Mouse (Mus musculus) lung, postnatal 0 days (tissue): ENCODE results near the gene Slc24a2. TPM values are rescaled to one million over a fixed set of nuclear protein-coding genes. Genes with fewer than 3 reads are reported as not detected.
A peak's percentile ranks its signal among the peaks of the same experiment; 100 is the strongest.

Experiments
- ATAC-seq: fragments of 200-750 bp; cut with Nextera tagmentation; 2 replicates; pipeline ENCODE4 v1.8.0; 2017; ENCODE audit warnings: moderate library complexity
- DNase-seq: peaks from one replicate; pipeline ENCODE4 v3.0.0-alpha.2; 2016; ENCODE audit warnings: low spot score
- H3K27ac ChIP-seq: fragments of 300-500 bp; sonication (generic); 2 replicates; pipeline ENCODE4 v1.5.1; 2014; ENCODE audit warnings: antibody characterized with exemption, mild to moderate bottlenecking, low read length, mixed read lengths
- H3K27me3 ChIP-seq: fragments of 300-500 bp; sonication (generic); replicated peaks from 2 replicates; pipeline ENCODE4 v1.6.1; 2014; ENCODE audit warnings: low read length, mixed read lengths; ENCODE audit not compliant: insufficient read depth
- H3K36me3 ChIP-seq: fragments of 300-500 bp; sonication (generic); 2 replicates; pipeline ENCODE4 v1.6.1; 2014; ENCODE audit warnings: low read length, mixed read lengths; ENCODE audit not compliant: insufficient read depth
- H3K4me1 ChIP-seq: fragments of 300-500 bp; sonication (generic); 2 replicates; pipeline ENCODE4 v1.6.1; 2014; ENCODE audit warnings: antibody characterized with exemption, low read depth, low read length, mixed read lengths; ENCODE audit not compliant: insufficient read depth
- H3K4me2 ChIP-seq: fragments of 300-500 bp; sonication (generic); replicated peaks from 2 replicates; pipeline ENCODE4 v1.6.1; 2014; ENCODE audit warnings: low read depth, mild to moderate bottlenecking, low read length, moderate library complexity, mixed read lengths
- H3K4me3 ChIP-seq: fragments of 300-500 bp; sonication (generic); 2 replicates; pipeline ENCODE4 v1.5.1; 2014; ENCODE audit warnings: low read depth, low read length
- H3K9ac ChIP-seq: fragments of 300-500 bp; sonication (generic); replicated peaks from 2 replicates; pipeline ENCODE4 v1.6.1; 2014; ENCODE audit warnings: low read depth, mild to moderate bottlenecking
- H3K9me3 ChIP-seq: fragments of 300-500 bp; sonication (generic); 2 replicates; pipeline ENCODE4 v1.6.1; 2016; ENCODE audit warnings: low read length, mixed read lengths
- CTCF ChIP-seq: IDR thresholded peaks from 2 replicates; pipeline ENCODE4 v1.5.1; 2016; ENCODE audit warnings: antibody characterized with exemption, mild to moderate bottlenecking
- EP300 ChIP-seq: IDR thresholded peaks from 2 replicates; pipeline ENCODE4 v1.6.1; 2016; ENCODE audit warnings: antibody characterized with exemption, mild to moderate bottlenecking, control low read depth
- WGBS: fragments of 180-500 bp; shearing (Covaris S2); extraction: QIAGEN DNeasy Blood & Tissue Kit; methylation state at CpG from one replicate; pipeline ENCODE4 v1.1.7; 2014; 5-methylcytosine and 5-hydroxymethylcytosine counted together
- polyA plus RNA-seq: library from polyadenylated mRNA; unstranded; fragments of >200 nt; fragmentation: Nextera tagmentation; extraction: Ambion mirVana; gene quantifications from 2 replicates; pipeline ENCODE4 v1.2.1, GENCODE M21; 2015

Slc24a2 gene
- polyA plus RNA-seq, 1 experiment from 2014 or later: 0.01 TPM

DNA sequence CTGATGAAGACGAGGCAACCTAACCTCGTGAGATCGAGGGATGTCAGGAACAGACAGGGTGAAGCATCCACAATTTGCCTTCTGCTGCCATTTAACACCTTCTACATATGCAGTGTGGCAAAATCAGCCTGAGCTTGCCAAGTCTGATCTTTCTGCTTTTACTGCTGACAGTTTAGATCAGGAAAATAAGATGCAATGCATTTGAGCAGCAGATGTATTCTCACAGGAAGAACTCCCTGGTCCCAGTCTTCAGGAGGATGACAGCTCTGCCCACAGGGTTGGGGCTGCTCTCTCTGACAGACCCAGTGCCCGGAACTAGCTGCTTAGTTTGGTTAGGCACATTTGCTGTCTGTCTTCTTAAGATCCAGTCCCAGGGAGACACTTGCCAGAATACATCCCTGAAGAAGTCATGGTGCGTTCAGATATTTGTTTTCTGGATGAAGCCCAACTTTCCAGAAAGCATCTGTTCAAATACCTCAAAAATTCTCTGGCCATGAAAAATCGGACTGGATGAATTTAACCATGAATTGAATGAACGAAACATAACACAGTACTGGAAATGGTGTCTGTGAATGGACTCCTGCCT is 188.8 kb downstream of the Slc24a2 start:
- TF ChIP-seq CTCF (no peak), EP300 (no peak)
- H3K9me3 ChIP-seq: no peaks in the 10 kb centered on the region
- no peaks in the 10 kb centered on the region for H3K36me3 ChIP-seq
- H3K9ac ChIP-seq: no peak overlapping the region
- H3K27ac ChIP-seq: no peak overlapping the region
- H3K4me3 ChIP-seq: no peak overlapping the region
- H3K27me3 ChIP-seq: no peaks in the 10 kb centered on the region
- ATAC-seq (no peak), DNase-seq (no peak)
- WGBS: 65% methylated on average over 7 of the region's 7 CpGs
- no peak overlapping the region for H3K4me2 ChIP-seq
- no peaks in the 10 kb centered on the region for H3K4me1 ChIP-seq

DNA sequence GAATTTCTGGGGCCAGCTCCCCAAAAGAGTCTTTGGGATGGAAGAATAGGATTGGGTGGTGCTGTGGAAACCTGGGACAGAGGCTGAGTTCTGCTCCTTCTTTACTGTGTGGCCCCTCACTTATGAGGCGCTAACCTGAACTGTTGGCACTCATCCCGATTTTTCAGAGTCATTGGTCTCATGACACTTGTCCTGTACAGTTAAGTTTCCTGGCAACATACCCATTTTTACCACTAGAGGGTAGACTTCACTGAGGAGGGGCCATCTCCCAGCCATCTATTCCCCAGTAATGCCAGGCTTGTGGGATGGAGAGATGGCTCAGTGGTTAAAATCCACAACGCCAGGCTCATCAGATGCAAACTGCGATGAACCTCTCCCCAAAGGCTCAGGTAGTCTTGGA is 192.7 kb downstream of the Slc24a2 start:
- Histone ChIP-seq H3K27ac (no peak overlapping the region), H3K27me3 (no peaks in the 10 kb centered on the region), H3K9ac (no peak overlapping the region), H3K36me3 (no peaks in the 10 kb centered on the region), H3K4me2 (no peak overlapping the region), H3K4me1 (no peaks in the 10 kb centered on the region), H3K4me3 (no peak overlapping the region), H3K9me3 (no peaks in the 10 kb centered on the region)
- ATAC-seq: no peak
- no peak for TF ChIP-seq EP300
- peak; percentile 58 for TF ChIP-seq CTCF
- WGBS: 60% methylated on average over 4 of the region's 4 CpGs
- peak; percentile 39 for DNase-seq

DNA sequence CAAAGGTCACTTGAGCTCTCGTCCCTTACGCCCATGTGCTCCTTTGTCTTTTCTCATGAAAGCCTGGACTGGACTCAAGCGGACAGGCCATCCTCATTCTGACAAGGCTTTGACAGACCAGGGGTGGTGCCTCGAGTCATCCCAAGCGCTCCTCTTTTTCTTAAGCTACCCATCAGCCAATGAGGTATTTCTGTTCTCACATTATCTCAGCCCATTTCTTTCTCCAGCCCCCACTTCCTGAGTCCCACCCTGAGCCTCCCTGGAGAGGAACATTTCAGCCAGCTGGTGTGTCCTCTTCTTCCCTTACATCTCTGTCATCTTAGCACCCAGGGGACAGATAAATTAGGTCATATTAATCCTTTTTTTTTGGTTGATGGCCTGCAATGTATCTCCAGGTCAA is 193.8 kb downstream of the Slc24a2 start:
- TF ChIP-seq CTCF (no peak), EP300 (no peak)
- H3K36me3 ChIP-seq: no peaks in the 10 kb centered on the region
- no peak overlapping the region for H3K9ac ChIP-seq
- no peak overlapping the region for H3K4me3 ChIP-seq
- H3K27me3 ChIP-seq: no peaks in the 10 kb centered on the region
- ATAC-seq (no peak), DNase-seq (no peak)
- H3K4me1 ChIP-seq: no peaks in the 10 kb centered on the region
- no peak overlapping the region for H3K27ac ChIP-seq
- H3K9me3 ChIP-seq: no peaks in the 10 kb centered on the region
- H3K4me2 ChIP-seq: no peak overlapping the region
- 56% methylated on average over 5 of the region's 5 CpGs for WGBS

DNA sequence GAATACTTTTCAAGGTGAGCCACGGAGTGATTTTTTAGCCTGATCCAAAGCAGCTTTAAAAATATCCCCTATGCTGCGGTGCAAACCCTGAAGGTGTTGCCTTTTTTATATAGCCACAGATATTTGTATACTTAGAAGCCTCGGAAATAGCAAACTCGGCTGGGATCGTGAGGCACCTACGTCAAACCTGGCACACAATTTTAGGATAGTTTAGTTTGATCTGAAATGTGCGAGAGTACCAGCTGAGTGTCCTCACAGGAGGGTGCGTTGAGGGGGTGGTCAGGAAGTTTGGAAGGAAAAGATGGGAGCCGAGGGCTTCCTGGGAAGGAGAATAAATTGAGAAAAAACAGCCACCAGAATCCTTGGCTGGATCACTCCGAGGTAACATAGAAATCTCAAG is 194.6 kb downstream of the Slc24a2 start:
- ATAC-seq (no peak), DNase-seq (no peak)
- H3K9me3 ChIP-seq: no peaks in the 10 kb centered on the region
- H3K4me1 ChIP-seq: no peaks in the 10 kb centered on the region
- no peak overlapping the region for H3K27ac ChIP-seq
- no peak overlapping the region for H3K4me3 ChIP-seq
- TF ChIP-seq CTCF (no peak), EP300 (no peak)
- H3K36me3 ChIP-seq: no peaks in the 10 kb centered on the region
- WGBS: 77% methylated on average over 10 of the region's 10 CpGs
- H3K9ac ChIP-seq: no peak overlapping the region
- H3K27me3 ChIP-seq: no peaks in the 10 kb centered on the region
- H3K4me2 ChIP-seq: no peak overlapping the region

DNA sequence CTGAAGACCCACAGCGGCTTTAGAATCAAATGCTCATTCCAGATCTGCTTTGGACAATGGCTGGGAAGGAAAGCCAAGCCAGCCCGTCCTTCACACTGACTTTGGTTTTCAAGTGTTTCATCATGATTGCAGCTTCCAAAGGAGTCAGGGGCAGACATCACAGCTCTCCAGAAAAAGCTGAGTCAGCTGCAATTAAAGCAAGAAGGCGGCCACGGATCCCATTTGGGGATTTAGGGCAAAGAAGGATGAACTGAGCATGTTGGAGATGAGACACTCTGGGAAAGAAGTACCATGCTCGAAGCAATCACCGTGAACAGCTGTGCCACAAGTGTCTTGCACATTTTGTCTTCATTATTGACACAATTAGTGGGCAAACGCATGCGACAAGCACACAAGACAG is 197.6 kb downstream of the Slc24a2 start:
- no peak for DNase-seq
- no peak for ATAC-seq
- Histone ChIP-seq H3K36me3 (no peaks in the 10 kb centered on the region), H3K4me2 (no peak overlapping the region), H3K27me3 (no peaks in the 10 kb centered on the region), H3K27ac (no peak overlapping the region), H3K9ac (no peak overlapping the region), H3K4me3 (no peak overlapping the region), H3K9me3 (no peaks in the 10 kb centered on the region), H3K4me1 (no peaks in the 10 kb centered on the region)
- WGBS: 86% methylated on average over 8 of the region's 8 CpGs
- TF ChIP-seq EP300: no peak
- TF ChIP-seq CTCF: no peak

DNA sequence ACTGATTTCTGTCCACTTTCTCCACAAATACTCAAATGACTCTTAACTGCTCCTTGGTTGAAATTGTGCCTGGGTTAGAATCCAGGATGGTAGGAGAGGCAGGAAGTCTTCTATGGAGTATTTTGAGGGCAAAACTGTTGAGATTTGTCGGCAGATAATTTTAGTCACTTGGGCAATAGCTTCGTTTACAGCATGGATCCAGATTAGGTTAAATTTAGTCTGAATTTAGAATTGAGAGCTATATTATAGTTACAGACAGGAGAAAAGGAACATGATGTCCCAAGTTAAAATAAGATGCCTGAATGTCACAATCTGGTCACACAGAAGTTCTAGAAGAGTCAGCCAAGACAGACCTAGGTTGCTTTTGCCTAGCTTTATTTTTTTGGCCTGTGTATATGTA is 199.2 kb downstream of the Slc24a2 start:
- 57% methylated on average over 2 of the region's 2 CpGs for WGBS

More for the DNA sequence above, 199.2 kb downstream of the Slc24a2 start:
- Histone ChIP-seq H3K27me3 (no peaks in the 10 kb centered on the region), H3K9me3 (no peaks in the 10 kb centered on the region), H3K9ac (no peak overlapping the region), H3K4me1 (no peaks in the 10 kb centered on the region), H3K36me3 (no peaks in the 10 kb centered on the region), H3K27ac (no peak overlapping the region), H3K4me2 (no peak overlapping the region), H3K4me3 (no peak overlapping the region)
- DNase-seq (peak; percentile 8), ATAC-seq (no peak)
- TF ChIP-seq CTCF (no peak), EP300 (no peak)
